Mouse (Mus musculus) Patski (cell line): ENCODE results near the gene Srrm1. TPM values are rescaled to one million over a fixed set of nuclear protein-coding genes. Genes with fewer than 3 reads are reported as not detected.
A peak's percentile ranks its signal among the peaks of the same experiment; 100 is the strongest.

ENCODE experiments used
- ATAC-seq: fragments of 100-300 bp; one replicate; pipeline ENCODE4 v1.8.0; 2021
- CTCF ChIA-PET: fragments of 350-600 bp; sonication (Branson Sonifier 250); formaldehyde crosslinking; loops from one replicate; lab custom pipeline; 2022; ENCODE audit warnings: inconsistent platforms; lab: Charles Lee
- POLR2A ChIA-PET: fragments of 350-600 bp; sonication (Branson Sonifier 250); formaldehyde crosslinking; loops from one replicate; lab custom pipeline; 2022; ENCODE audit warnings: antibody characterized with exemption, inconsistent platforms; lab: Charles Lee
- DNase-seq: peaks from one replicate; pipeline ENCODE4 v3.0.0-alpha.2; 2011; ENCODE audit warnings: low read depth, low spot score
- H3K27me3 ChIP-seq: fragments of 371-371 bp; one replicate; pipeline ENCODE4 v1.5.1; 2021
- CTCF ChIP-seq: fragments of 100-300 bp; IDR thresholded peaks from one replicate; pipeline ENCODE4 v1.5.1; 2021
- in situ Hi-C: fragments of 300-500 bp; cut with MboI; formaldehyde crosslinking; loops from 3 replicates; pipeline ENCODE4 v1.11.1; 2018; ENCODE audit warnings: low pct_unique_long_range_greater_than_20kb, mixed read lengths
- polyA plus RNA-seq: library from polyadenylated mRNA; unstranded; gene quantifications from one replicate; pipeline ENCODE4 v1.2.3, GENCODE M21; 2021

The Srrm1 gene
- polyA plus RNA-seq, 1 experiment from 2014 or later: 102 TPM

- in situ Hi-C loops: loop anchor here (5.0 kb wide), 2 partner anchors 45 to 105 kb away; no protein-coding TSS in a partner anchor
- ChIA-PET CTCF (interaction anchor here (1.0 to 4.1 kb wide), 10 partner anchors 10 to 35 kb away, joined by 3 to 42 read pairs (median 4); no protein-coding TSS in a partner anchor), POLR2A (interaction anchor here (0.6 to 1.4 kb wide), 3 partner anchors 30 to 132 kb away, joined by 4 to 8 read pairs (median 5); no protein-coding TSS in a partner anchor)
- peak; percentile 51 for DNase-seq
- TF ChIP-seq CTCF: peak; percentile 90
- no peaks in the 10 kb centered on the region for H3K27me3 ChIP-seq
- no peak for ATAC-seq
These were observed 29.2 kb upstream of the Srrm1 start for GRCm38 (mm10) chr4:135382316-135382715.

GRCm38 (mm10) chr4:135381355-135381754 is 28.2 kb upstream of the Srrm1 start:
- in situ Hi-C loops: loop anchor here (5.0 kb wide), 2 partner anchors 46 to 106 kb away; no protein-coding TSS in a partner anchor
- DNase-seq (no peak), ATAC-seq (no peak)
- CTCF ChIA-PET: interaction anchor here (4.1 kb wide), 1 partner anchor 30 kb away, joined by 42 read pairs; no protein-coding TSS in a partner anchor
- no peak for TF ChIP-seq CTCF
- no peaks in the 10 kb centered on the region for H3K27me3 ChIP-seq
- POLR2A ChIA-PET: no interaction called here

- in situ Hi-C loops: no loop called here
- H3K27me3 ChIP-seq: no peaks in the 10 kb centered on the region
- CTCF ChIA-PET: no interaction called here
- POLR2A ChIA-PET: no interaction called here
- no peak for DNase-seq
- TF ChIP-seq CTCF: no peak
- no peak for ATAC-seq
These were observed 24.1 kb upstream of the Srrm1 start for GRCm38 (mm10) chr4:135377241-135377640.

GRCm38 (mm10) chr4:135375444-135375843 is 22.3 kb upstream of the Srrm1 start:
- no peak for DNase-seq
- in situ Hi-C loops: no loop called here
- POLR2A ChIA-PET: no interaction called here

GRCm38 (mm10) chr4:135373299-135373698 is 20.2 kb upstream of the Srrm1 start:
- in situ Hi-C loops: no loop called here
- ATAC-seq (no peak), DNase-seq (no peak)
- TF ChIP-seq CTCF: no peak
- ChIA-PET CTCF (no interaction called here), POLR2A (no interaction called here)
- H3K27me3 ChIP-seq: no peaks in the 10 kb centered on the region

More at GRCm38 (mm10) chr4:135375444-135375843, 22.3 kb upstream of the Srrm1 start:
- CTCF ChIA-PET: no interaction called here
- no peak for TF ChIP-seq CTCF
- no peaks in the 10 kb centered on the region for H3K27me3 ChIP-seq
- ATAC-seq: no peak

GRCm38 (mm10) chr4:135370372-135370771 is 17.3 kb upstream of the Srrm1 start:
- ChIA-PET POLR2A (no interaction called here), CTCF (interaction anchor here (0.7 to 2.2 kb wide), 4 partner anchors 9 to 41 kb away, joined by 3 to 7 read pairs (median 4); no protein-coding TSS in a partner anchor)
- no peaks in the 10 kb centered on the region for H3K27me3 ChIP-seq
- no peak for ATAC-seq
- TF ChIP-seq CTCF: no peak
- in situ Hi-C loops: no loop called here
- DNase-seq: no peak

- ATAC-seq (no peak), DNase-seq (no peak)
- H3K27me3 ChIP-seq: no peaks in the 10 kb centered on the region
- in situ Hi-C loops: loop anchor here (10.0 kb wide), 1 partner anchor 52 kb away; no protein-coding TSS in a partner anchor
- TF ChIP-seq CTCF: no peak
- POLR2A ChIA-PET: no interaction called here
- CTCF ChIA-PET: interaction anchor here (0.9 kb wide), 1 partner anchor 20 kb away, joined by 4 read pairs; no protein-coding TSS in a partner anchor
These were observed 9.7 kb upstream of the Srrm1 start for GRCm38 (mm10) chr4:135362828-135363227.

GRCm38 (mm10) chr4:135361722-135362121 is 8.6 kb upstream of the Srrm1 start:
- CTCF ChIA-PET: no interaction called here
- in situ Hi-C loops: loop anchor here (10.0 kb wide), 1 partner anchor 53 kb away; no protein-coding TSS in a partner anchor

GRCm38 (mm10) chr4:135358736-135359135 is 5.6 kb upstream of the Srrm1 start:
- DNase-seq (no peak), ATAC-seq (no peak)
- peak; percentile 37 for TF ChIP-seq CTCF
- ChIA-PET POLR2A (no interaction called here), CTCF (interaction anchor here (0.8 to 1.3 kb wide), 5 partner anchors 11 to 74 kb away, joined by 3 to 5 read pairs (median 4); partner anchors contain the start of gene Rcan3)
- H3K27me3 ChIP-seq: no peaks in the 10 kb centered on the region
- in situ Hi-C loops: no loop called here

More at GRCm38 (mm10) chr4:135361722-135362121, 8.6 kb upstream of the Srrm1 start:
- POLR2A ChIA-PET: no interaction called here
- no peak for TF ChIP-seq CTCF
- DNase-seq (no peak), ATAC-seq (no peak)
- H3K27me3 ChIP-seq: no peaks in the 10 kb centered on the region

- CTCF ChIA-PET: interaction anchor here (0.9 to 2.7 kb wide), 4 partner anchors 13 to 76 kb away, joined by 3 to 8 read pairs (median 4); partner anchors contain the start of gene Rcan3
- TF ChIP-seq CTCF: no peak
- in situ Hi-C loops: no loop called here
These were observed 4.2 kb upstream of the Srrm1 start for GRCm38 (mm10) chr4:135357221-135357920.

More at GRCm38 (mm10) chr4:135357221-135357920, 4.2 kb upstream of the Srrm1 start:
- H3K27me3 ChIP-seq: no peaks in the 10 kb centered on the region
- POLR2A ChIA-PET: no interaction called here
- no peak for DNase-seq
- no peak for ATAC-seq
